Mouse (Mus musculus): ENCODE measurements at regions not wholly inside any gene's neighbourhood (a gene's known extent, or its start where the extent isn't known, plus 50 kb on each side); places are given as distances from the start of the nearest gene placed in this dataset.
"Not testable (repeated sequence)": the region's sequence is repeated elsewhere in the genome, so short reads cannot be mapped to it uniquely, and the experiment has no call there.

DNA sequence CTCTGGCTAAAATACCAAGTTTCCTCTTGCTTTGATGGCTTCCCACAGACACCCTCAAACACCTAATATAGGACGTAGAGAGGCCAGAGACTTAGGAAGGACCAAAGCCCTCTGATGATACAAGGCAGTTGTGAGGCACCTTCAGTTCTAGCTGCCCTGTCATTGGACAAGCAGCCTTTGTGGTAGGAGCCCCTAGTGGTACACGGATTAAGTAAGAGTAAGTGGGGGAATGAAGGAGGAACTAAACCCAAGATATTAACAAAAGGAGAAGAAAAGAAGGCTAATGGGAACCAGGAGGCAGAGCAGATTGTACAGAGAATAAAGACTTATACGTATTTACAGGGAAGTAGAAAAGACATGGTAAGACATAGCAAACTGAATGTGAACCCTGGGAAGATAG lies 352.3 kb upstream of the Tmco5 start:
- WGBS: 82% methylated on average over 2 of the region's 3 CpGs

DNA sequence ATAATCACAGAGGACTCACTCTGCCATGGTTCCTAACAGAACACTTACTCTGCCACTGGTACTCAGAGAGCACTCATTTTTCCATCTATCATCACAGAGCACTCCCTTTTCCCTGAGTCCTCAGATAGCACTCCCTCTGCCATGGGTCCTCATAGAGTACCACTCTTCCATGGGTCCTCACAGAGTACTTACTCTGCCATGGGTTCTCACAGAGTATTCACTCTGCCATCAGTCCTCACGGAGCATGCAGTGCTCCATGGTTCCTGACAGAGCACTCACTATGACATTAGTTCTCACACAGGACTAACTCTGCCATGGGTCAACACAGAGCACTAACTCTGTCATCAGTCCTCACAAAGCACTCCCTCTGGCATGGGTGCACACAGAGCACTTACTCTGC lies 342.0 kb upstream of the Tmco5 start:
- Histone ChIP-seq H3K9ac (no peak overlapping the region), H3K4me3 (no peak overlapping the region), H3K4me2 (no peak overlapping the region), H3K9me3 (peaks cover 40% of the 10 kb centered on the region), H3K27me3 (no peaks in the 10 kb centered on the region), H3K27ac (replicated peaks) (no peak overlapping the region), H3K4me1 (replicated peaks) (no peaks in the 10 kb centered on the region), H3K36me3 (no peaks in the 10 kb centered on the region)
- 80% methylated on average over 1 of the region's 1 CpGs for WGBS
- no peak for ATAC-seq (ENCODE audit: low read depth)

More for the DNA sequence above, 352.3 kb upstream of the Tmco5 start:
- not testable (repeated sequence) for H3K9ac ChIP-seq; H3K4me2 ChIP-seq; H3K4me3 ChIP-seq; H3K27ac ChIP-seq (replicated peaks); H3K9me3 ChIP-seq; ATAC-seq (ENCODE audit: low read depth); H3K4me1 ChIP-seq (replicated peaks); H3K27me3 ChIP-seq; H3K36me3 ChIP-seq

DNA sequence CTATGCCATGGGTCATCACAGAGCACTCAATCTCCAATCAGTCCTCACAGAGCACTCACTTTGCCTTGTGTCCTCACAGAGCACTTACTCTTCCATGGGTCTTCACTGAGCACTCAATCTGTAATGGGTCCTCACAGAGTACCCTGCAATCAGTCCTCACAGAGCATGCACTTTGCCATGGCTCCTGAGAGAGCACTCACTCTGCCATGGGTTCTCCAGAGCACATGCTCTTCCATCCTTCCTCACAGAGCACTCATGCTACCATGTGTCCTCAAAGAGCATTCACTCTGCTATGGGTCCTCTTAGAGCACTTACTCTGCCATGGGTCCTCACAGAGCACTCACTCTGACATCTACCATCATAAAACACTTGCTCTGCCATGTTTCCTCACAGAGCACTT lies 319.1 kb upstream of the Tmco5 start:
- Histone ChIP-seq H3K4me1 (replicated peaks) (no peaks in the 10 kb centered on the region), H3K27me3 (no peaks in the 10 kb centered on the region), H3K4me2 (no peak overlapping the region), H3K9ac (no peak overlapping the region), H3K9me3 (peaks cover 11% of the 10 kb centered on the region; the same call in 1 of the 2 replicates), H3K4me3 (no peak overlapping the region), H3K27ac (replicated peaks) (no peak overlapping the region), H3K36me3 (no peaks in the 10 kb centered on the region)
- ATAC-seq (ENCODE audit: low read depth): no peak

DNA sequence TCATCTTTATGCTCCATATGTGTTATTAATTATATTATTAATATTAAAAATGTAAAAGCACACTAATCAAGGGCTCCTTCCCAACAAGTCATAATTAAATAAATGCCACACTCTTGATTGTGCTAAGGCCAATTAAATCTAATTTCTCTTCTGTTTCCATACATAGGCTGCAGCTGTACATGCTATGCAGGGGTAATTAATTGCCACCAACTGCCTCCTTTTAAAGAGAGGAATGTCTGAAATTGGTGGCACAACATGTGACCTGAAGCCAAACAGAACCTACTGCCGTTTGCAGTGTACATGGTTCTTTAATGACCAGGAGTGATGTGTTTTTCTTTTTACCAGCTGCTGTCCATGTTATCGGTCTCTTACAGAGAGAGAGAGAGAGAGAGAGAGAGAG lies 294.5 kb upstream of the Tmco5 start:
- H3K36me3 ChIP-seq: no peaks in the 10 kb centered on the region
- H3K27me3 ChIP-seq: no peaks in the 10 kb centered on the region
- H3K4me1 ChIP-seq (replicated peaks): peaks cover 4% of the 10 kb centered on the region; the same call in 1 of the 2 replicates
- ATAC-seq (ENCODE audit: low read depth): no peak
- H3K4me2 ChIP-seq: no peak overlapping the region
- H3K4me3 ChIP-seq: no peak overlapping the region
- H3K9ac ChIP-seq: no peak overlapping the region
- no peak overlapping the region for H3K27ac ChIP-seq (replicated peaks)
- no peaks in the 10 kb centered on the region for H3K9me3 ChIP-seq
- WGBS: 23% methylated on average over 2 of the region's 2 CpGs

DNA sequence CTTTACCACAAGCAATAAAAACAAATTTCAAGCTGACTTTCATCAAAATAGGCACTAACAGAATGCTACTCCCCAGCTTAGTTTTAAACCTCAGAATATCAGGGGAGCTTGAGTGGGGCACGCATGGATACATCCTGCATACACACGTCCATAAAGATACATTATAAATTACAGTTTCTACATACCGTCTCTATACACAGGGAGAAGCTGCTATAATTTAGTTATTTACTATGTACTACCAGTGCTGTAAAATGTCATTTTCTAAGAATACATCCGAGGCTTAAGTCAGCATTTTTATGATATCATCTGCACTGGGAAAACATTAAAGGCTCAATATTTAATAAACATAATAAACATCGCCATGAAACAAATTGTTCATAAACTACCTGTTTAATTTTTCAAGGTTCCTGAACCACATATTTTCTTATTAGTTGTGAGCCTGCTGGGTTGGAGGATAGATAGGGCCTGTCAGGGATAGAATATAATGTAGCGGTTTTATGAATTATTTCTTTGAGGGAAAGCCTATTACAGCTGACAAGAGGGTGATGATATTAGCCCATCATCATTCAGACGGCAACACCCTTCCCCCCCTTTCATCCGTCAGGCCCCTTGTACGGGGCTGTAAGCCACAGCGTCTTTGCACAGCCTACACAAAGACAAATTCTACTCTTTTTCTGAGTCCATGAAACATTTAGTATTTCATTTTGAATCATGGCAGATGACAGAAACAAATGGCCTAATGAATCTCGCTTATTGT lies 292.1 kb upstream of the Tmco5 start:
- Histone ChIP-seq H3K9ac (no peak overlapping the region), H3K4me2 (no peak overlapping the region), H3K27me3 (no peaks in the 10 kb centered on the region), H3K36me3 (no peaks in the 10 kb centered on the region), H3K9me3 (no peaks in the 10 kb centered on the region), H3K27ac (replicated peaks) (no peak overlapping the region), H3K4me3 (no peak overlapping the region), H3K4me1 (replicated peaks) (peaks cover 4% of the 10 kb centered on the region; the same call in 1 of the 2 replicates)
- 62% methylated on average over 11 of the region's 11 CpGs for WGBS
- ATAC-seq (ENCODE audit: low read depth): peak; percentile 82

DNA sequence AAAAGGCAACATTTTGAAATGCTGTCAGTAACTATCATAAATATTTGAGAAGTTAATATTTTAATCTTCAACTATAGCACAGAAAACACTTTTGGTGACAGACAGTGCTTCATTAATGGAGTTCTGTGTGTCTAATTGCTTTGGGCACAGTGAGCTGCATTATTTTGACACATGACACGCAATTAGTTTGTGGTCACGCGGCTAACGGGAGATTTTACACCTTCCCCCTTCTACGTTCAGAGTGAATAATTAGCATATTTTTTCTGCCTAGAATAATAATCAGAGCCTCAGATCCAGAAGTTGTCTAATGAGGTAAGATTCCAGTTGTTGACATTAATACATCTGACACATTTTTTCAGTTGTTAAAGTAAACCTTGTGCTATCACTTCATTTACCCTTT lies 272.6 kb upstream of the Tmco5 start:
- H3K4me3 ChIP-seq: no peak overlapping the region
- H3K9me3 ChIP-seq: no peaks in the 10 kb centered on the region
- ATAC-seq (ENCODE audit: low read depth): no peak
- 60% methylated on average over 5 of the region's 5 CpGs for WGBS
- no peak overlapping the region for H3K4me2 ChIP-seq
- no peaks in the 10 kb centered on the region for H3K4me1 ChIP-seq (replicated peaks)
- no peaks in the 10 kb centered on the region for H3K27me3 ChIP-seq
- H3K9ac ChIP-seq: no peak overlapping the region
- no peak overlapping the region for H3K27ac ChIP-seq (replicated peaks)
- H3K36me3 ChIP-seq: no peaks in the 10 kb centered on the region

DNA sequence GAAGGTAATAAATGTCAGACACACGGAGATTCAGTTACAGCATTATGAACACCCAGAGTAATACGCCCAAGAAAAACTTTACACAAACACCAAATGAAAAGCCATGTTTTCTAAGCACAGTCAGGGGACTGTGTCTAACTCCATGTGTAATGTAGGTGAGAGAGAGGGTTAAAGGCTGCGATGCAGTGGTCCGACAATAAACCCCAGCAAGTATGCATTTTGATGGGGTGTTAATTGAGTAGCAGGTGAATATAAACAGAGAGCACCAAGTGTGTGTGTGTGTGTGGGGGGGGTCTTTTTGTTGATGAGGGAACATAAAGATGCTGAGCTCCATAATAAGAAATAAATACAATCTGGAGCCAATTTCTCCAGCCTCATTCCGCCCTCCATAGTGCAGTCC lies 238.6 kb upstream of the Tmco5 start:
- no peak overlapping the region for H3K4me2 ChIP-seq
- no peak for ATAC-seq (ENCODE audit: low read depth)
- H3K9ac ChIP-seq: no peak overlapping the region
- no peaks in the 10 kb centered on the region for H3K9me3 ChIP-seq
- no peaks in the 10 kb centered on the region for H3K4me1 ChIP-seq (replicated peaks)
- no peak overlapping the region for H3K27ac ChIP-seq (replicated peaks)
- no peaks in the 10 kb centered on the region for H3K27me3 ChIP-seq
- H3K4me3 ChIP-seq: no peak overlapping the region
- 74% methylated on average over 5 of the region's 5 CpGs for WGBS
- H3K36me3 ChIP-seq: no peaks in the 10 kb centered on the region

DNA sequence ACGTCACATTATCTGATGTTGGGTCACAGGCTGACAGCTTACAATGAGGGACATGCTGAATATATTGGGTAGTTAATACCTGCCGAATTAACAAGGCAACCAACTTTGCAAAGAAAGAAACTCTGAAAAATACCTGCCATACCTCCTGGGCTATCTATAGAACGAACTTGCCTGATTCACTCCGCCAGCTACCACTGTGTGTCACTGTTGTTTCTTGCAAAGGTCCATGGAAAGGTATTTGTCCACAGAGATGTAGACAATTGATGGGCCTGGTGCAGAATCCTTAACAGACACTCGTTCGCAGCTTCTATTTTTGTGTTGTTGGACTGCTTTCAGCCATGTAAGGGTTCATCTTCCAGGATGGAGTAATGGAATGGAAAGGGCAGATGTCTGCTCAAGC lies 226.4 kb upstream of the Tmco5 start:
- no peaks in the 10 kb centered on the region for H3K27me3 ChIP-seq
- WGBS: 86% methylated on average over 6 of the region's 6 CpGs

DNA sequence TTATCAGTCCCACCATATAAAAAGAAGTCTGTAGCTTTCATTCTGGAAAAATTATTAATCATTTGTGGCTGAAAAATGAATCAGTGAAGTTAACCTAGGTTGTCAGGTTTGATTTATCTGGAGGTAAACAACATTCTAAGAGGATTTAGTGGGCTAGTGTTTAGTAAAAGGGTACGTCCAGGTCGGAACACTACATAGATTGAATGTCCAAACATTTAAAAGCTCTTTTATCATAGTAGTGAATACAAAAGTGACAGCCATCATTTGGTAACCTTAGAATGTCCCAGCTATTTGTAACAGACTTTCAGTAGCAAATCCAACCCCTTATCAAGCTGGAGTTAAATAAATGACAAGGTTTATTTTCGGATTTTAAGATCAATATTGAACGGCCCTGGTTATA lies 192.7 kb upstream of the Tmco5 start:
- WGBS: 79% methylated on average over 4 of the region's 4 CpGs
- Histone ChIP-seq H3K27ac (replicated peaks) (no peak overlapping the region), H3K9me3 (no peaks in the 10 kb centered on the region), H3K9ac (no peak overlapping the region), H3K4me1 (replicated peaks) (no peaks in the 10 kb centered on the region), H3K4me2 (no peak overlapping the region), H3K36me3 (no peaks in the 10 kb centered on the region), H3K27me3 (no peaks in the 10 kb centered on the region), H3K4me3 (no peak overlapping the region)
- ATAC-seq (ENCODE audit: low read depth): no peak

More for the DNA sequence above, 226.4 kb upstream of the Tmco5 start:
- Histone ChIP-seq H3K36me3 (no peaks in the 10 kb centered on the region), H3K9me3 (no peaks in the 10 kb centered on the region), H3K9ac (no peak overlapping the region), H3K27ac (replicated peaks) (no peak overlapping the region), H3K4me1 (replicated peaks) (no peaks in the 10 kb centered on the region), H3K4me2 (no peak overlapping the region), H3K4me3 (no peak overlapping the region)
- no peak for ATAC-seq (ENCODE audit: low read depth)

DNA sequence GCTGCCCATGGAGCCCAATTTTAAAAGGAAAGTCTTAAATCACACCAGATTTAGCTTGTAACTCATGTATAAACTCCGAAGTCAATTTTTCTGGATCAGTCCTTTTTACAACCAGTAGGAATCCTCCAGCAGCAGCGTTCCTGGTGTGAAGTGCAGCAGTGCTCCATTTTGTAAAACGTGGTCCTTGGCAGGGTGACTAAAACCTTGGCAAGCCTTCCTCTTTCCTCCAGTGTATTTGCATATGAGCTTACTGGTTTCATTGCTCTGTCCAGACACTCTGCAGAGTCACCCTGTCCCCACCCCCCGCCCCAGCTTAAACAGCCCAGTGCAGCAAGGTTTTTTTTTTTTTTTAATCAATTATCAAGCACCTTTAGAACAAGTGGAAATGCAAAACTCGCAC lies 180.9 kb upstream of the Tmco5 start:
- Histone ChIP-seq H3K9me3 (no peaks in the 10 kb centered on the region), H3K36me3 (no peaks in the 10 kb centered on the region), H3K27ac (replicated peaks) (no peak overlapping the region), H3K27me3 (no peaks in the 10 kb centered on the region), H3K9ac (no peak overlapping the region), H3K4me1 (replicated peaks) (no peaks in the 10 kb centered on the region), H3K4me3 (no peak overlapping the region), H3K4me2 (no peak overlapping the region)
- ATAC-seq (ENCODE audit: low read depth): peak; percentile 47; the same call in 1 of the 2 replicates
- WGBS: 60% methylated on average over 5 of the region's 5 CpGs

DNA sequence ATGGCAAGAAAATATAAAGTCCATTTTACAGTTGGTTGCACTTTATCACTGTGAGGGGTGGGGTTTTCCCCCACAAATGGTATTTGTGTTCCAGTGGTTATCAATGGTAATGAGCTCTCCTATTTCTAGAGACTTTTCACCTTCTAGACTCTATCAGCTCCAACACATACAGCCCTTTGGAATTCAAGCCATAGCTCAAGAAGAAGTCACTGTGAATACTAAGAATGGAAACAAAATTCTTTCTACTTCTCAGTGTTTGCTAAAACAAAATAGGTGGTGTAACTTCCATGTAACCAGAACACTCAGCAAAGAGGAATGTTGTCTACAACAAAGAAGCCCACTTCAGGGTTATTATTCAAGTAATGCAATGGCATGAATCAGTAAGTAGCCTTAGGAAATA lies 173.8 kb upstream of the Tmco5 start:
- Histone ChIP-seq H3K4me2 (no peak overlapping the region), H3K9ac (no peak overlapping the region), H3K9me3 (no peaks in the 10 kb centered on the region), H3K36me3 (no peaks in the 10 kb centered on the region), H3K27ac (replicated peaks) (no peak overlapping the region), H3K27me3 (no peaks in the 10 kb centered on the region), H3K4me3 (no peak overlapping the region), H3K4me1 (replicated peaks) (no peaks in the 10 kb centered on the region)
- ATAC-seq (ENCODE audit: low read depth): no peak

DNA sequence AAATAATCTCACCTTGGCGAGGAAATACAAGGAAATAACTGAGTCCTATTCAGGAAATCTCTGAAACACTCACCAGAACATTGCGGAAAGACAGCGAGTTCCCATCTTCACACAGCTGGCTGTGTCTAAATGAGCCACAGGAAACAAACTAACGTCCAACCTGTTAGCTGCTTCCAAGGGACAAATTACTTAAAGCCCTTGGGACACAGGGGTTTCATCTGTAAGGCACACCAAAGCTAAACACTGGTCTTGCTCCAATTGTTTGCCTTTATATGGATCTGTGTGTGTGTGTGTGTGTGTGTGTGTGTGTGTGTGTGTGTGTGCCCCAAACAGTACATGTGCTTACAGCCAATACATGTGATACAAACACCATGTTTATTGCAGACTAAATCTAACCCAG lies 168.9 kb upstream of the Tmco5 start:
- ATAC-seq (ENCODE audit: low read depth): no peak
- H3K4me2 ChIP-seq: no peak overlapping the region
- no peak overlapping the region for H3K4me3 ChIP-seq
- no peaks in the 10 kb centered on the region for H3K27me3 ChIP-seq
- no peaks in the 10 kb centered on the region for H3K9me3 ChIP-seq
- H3K4me1 ChIP-seq (replicated peaks): no peaks in the 10 kb centered on the region
- H3K9ac ChIP-seq: no peak overlapping the region
- no peaks in the 10 kb centered on the region for H3K36me3 ChIP-seq
- WGBS: 72% methylated on average over 4 of the region's 4 CpGs
- H3K27ac ChIP-seq (replicated peaks): no peak overlapping the region

DNA sequence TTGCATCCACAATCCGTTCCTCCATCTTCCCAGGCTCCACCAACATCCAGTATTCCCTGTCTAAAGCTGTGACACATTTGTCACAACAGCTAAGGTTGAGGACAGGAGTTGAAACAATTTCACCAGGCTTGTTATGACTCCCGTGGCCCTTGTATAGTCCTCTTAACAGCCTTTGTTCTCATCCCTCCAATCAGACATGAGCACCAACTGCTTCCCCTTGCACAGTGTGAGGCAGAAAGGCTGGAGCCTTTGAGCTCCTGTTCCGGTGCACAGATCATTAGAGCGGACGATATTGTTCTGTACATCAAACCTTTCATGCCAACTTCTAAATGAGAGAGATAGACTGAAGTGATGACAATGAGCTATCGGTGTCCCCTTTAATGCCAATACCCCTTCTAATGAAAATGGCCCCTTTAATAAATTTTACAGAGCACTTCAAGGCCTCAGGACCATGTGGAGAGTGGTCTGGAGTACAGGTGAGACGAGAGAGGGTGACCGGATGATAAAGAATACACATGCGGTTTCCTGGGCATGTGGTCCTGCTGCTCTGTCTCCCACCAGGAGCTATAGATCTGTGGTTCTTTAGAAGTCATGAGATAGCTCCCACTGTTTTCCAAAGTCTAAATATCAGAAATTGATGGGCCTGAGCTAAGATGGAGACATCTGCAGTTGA lies 161.8 kb upstream of the Tmco5 start:
- no peak overlapping the region for H3K4me2 ChIP-seq
- ATAC-seq (ENCODE audit: low read depth): peak; percentile 74
- WGBS: 59% methylated on average over 9 of the region's 9 CpGs
- H3K27me3 ChIP-seq: no peaks in the 10 kb centered on the region
- no peaks in the 10 kb centered on the region for H3K9me3 ChIP-seq
- H3K4me3 ChIP-seq: no peak overlapping the region
- H3K27ac ChIP-seq (replicated peaks): no peak overlapping the region
- H3K36me3 ChIP-seq: no peaks in the 10 kb centered on the region
- H3K4me1 ChIP-seq (replicated peaks): no peaks in the 10 kb centered on the region
- no peak overlapping the region for H3K9ac ChIP-seq
